Mouse (Mus musculus) G1E (cell line): ENCODE measurements at regions not wholly inside any gene's neighbourhood (a gene's known extent, or its start where the extent isn't known, plus 50 kb on each side); places are given as distances from the start of the nearest gene placed in this dataset.
A peak's percentile ranks its signal among the peaks of the same experiment; 100 is the strongest.

Experiments
- ATAC-seq: 2 replicates; pipeline ENCODE4 v1.8.0; 2016; ENCODE audit warnings: mild to moderate bottlenecking; ENCODE audit not compliant: insufficient number of reproducible peaks, poor library complexity, low FRiP score, severe bottlenecking; ENCODE audit errors: extremely low read depth
- DNase-seq: peaks from one replicate; pipeline ENCODE4 v3.0.0; 2012; ENCODE audit warnings: low spot score
- H3K27me3 ChIP-seq: 2 replicates; pipeline ENCODE4 v1.6.1; 2012; ENCODE audit warnings: mild to moderate bottlenecking, low read length, inconsistent platforms; ENCODE audit not compliant: insufficient read depth
- H3K36me3 ChIP-seq: replicated peaks from 2 replicates; pipeline ENCODE3; 2012; ENCODE audit warnings: mild to moderate bottlenecking, inconsistent platforms
- H3K4me1 ChIP-seq: 2 replicates; pipeline ENCODE4 v1.6.1; 2012; ENCODE audit warnings: low read depth, low read length, inconsistent platforms, mixed read lengths; ENCODE audit not compliant: insufficient read depth
- H3K4me3 ChIP-seq: 2 replicates; pipeline ENCODE4 v1.5.1; 2012; ENCODE audit warnings: low read depth, mild to moderate bottlenecking, inconsistent platforms, low read length, moderate library complexity, mixed read lengths
- H3K9me3 ChIP-seq: replicated peaks from 2 replicates; pipeline ENCODE4 v1.6.1; 2012; ENCODE audit warnings: inconsistent platforms
- CTCF ChIP-seq: IDR thresholded peaks from 2 replicates; pipeline ENCODE4 v1.5.1; 2012; ENCODE audit warnings: low read depth, low read length, inconsistent platforms, mixed read lengths
- GATA1 ChIP-seq: IDR thresholded peaks from 2 replicates; pipeline ENCODE4 v1.6.1; 2012; ENCODE audit warnings: borderline replicate concordance, low read length, inconsistent platforms, mixed read lengths
- GATA2 ChIP-seq: IDR thresholded peaks from 2 replicates; pipeline ENCODE4 v1.6.1; 2012; ENCODE audit warnings: low read depth, low read length, inconsistent platforms, borderline replicate concordance
- POLR2AphosphoS5 ChIP-seq: IDR thresholded peaks from 2 replicates; pipeline ENCODE4 v1.6.1; 2012; ENCODE audit warnings: low read depth, low read length, inconsistent platforms; ENCODE audit not compliant: insufficient replicate concordance
- TAL1 ChIP-seq: conservative IDR thresholded peaks from 2 replicates; pipeline ENCODE4 v1.6.1; 2012; ENCODE audit warnings: low read depth, low read length, inconsistent platforms, mixed read lengths

DNA sequence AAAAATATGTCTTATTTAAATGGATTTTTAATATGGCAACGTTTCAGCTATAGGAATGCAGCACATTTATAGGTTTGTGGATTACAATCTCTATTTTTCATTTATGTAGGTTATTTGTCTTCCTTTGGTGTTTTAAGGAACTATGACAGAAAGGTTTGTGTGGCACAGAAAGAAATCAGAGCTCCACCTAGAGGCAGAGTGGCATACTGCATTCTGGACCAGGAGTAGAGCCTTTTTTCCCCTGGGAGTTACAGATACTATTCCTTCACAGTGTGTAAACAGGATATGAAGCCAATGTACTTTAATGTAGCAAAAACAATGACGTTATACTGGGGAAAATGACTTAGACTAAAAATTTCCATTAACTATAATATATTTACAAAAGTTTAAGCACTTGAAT, 94.9 kb upstream of the St8sia4 start:
- Histone ChIP-seq H3K9me3 (no peaks in the 10 kb centered on the region), H3K4me3 (no peak overlapping the region), H3K4me1 (no peaks in the 10 kb centered on the region), H3K27me3 (no peaks in the 10 kb centered on the region), H3K36me3 (no peaks in the 10 kb centered on the region)
- TF ChIP-seq GATA2 (no peak), CTCF (peak; percentile 58), GATA1 (no peak)
- peak; percentile 11 for DNase-seq
- peak; percentile 69 for ATAC-seq

DNA sequence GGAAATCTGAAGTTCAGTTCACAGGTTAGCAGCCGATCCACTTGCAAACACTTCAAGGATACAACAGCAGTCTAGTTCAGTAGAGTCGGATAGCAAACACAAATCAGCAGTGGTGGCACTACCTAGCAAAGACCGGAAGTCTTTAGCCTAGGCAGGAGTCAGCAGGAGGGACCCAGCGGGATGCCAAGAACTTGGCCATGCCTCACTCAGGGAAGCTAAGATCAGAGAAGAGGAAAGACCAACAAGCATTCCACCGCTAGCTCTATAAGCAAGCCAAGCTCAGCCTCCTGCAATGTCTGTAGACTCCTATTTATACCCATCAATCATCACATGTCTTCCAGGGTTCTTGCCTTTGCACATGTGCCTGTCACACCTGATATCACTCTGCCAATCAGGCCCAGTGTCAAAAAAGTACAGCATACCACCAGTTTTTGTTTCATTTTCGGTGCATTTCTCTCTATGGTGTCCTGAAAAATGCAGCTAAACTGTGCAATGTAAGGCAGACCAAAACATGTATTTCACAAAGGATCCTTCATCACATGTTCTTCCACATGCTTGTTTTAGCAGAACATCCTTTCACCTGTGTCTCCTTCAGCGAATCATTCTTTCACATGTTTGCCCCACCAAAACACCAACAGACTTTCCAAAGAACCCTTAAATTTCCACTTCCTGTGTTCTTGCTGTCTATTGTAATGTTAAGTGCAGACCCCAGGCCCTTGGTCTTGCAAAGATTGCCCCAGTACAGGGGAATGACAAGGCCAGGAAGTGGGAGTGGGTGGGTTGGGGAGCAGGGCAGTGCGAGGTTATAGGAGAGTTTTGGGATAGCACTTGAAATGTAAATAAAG, 86.9 kb upstream of the St8sia4 start:
- H3K36me3 ChIP-seq, result no peaks in the 10 kb centered on the region
- no peak for ATAC-seq

DNA sequence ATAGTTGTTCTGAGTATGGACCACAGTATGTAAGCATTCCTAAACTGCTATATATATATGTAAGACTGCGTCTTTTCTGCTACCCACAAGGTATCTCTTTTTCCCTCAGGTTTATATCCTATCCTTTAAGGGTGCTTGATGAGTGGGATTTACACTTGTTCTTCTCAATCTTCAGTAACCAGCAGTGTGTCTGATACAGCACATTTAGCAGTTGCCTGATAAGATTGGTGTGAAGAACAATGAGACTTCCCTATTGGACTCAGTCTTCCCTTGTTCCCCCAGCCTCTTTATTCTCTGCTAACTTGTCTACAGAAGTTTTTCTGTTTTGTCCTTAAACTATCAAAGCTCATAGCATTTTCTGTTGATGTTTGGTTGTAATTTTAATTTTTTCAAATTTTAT, 86.1 kb upstream of the St8sia4 start:
- TF ChIP-seq CTCF (no peak), POLR2AphosphoS5 (no peak), GATA1 (no peak)
- 0 out of 2 replicates have a peak, but pooled peaks have one; percentile 6 for ATAC-seq

More for the DNA sequence above, 86.9 kb upstream of the St8sia4 start:
- Histone ChIP-seq H3K4me1 (peaks cover 37% of the 10 kb centered on the region), H3K4me3 (no peak overlapping the region), H3K9me3 (no peaks in the 10 kb centered on the region), H3K27me3 (no peaks in the 10 kb centered on the region)
- DNase-seq, result no peak
- no peak for TF ChIP-seq TAL1
- no peak for TF ChIP-seq GATA1
- TF ChIP-seq GATA2, result no peak
- no peak for TF ChIP-seq CTCF
- TF ChIP-seq POLR2AphosphoS5, result no peak

DNA sequence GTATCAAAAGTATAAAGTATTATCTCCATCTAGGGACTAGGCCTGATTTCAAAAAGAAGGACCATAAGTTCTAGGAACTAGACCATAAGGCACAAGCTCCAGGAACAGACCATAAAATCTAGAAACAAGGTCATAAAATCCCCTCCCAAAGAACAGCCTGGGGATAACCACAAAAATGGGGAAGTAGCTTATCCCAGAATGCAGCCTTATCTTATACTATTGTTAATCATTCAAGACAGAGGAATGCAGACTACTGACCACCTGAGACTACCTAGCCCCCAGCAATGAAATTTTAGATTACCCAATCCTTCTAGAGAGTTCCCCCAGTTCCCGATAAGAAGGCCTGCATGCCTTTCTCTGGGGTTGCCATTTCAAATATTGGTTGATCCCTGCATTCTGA, 81.6 kb upstream of the St8sia4 start:
- ATAC-seq (peak; percentile 75), DNase-seq (peak; percentile 22)
- H3K9me3 ChIP-seq, result no peaks in the 10 kb centered on the region
- H3K4me1 ChIP-seq, result peaks cover 69% of the 10 kb centered on the region
- no peaks in the 10 kb centered on the region for H3K27me3 ChIP-seq
- TF ChIP-seq GATA2 (no peak), GATA1 (no peak), CTCF (no peak), TAL1 (peak; percentile 93), POLR2AphosphoS5 (no peak)
- no peaks in the 10 kb centered on the region for H3K36me3 ChIP-seq
- H3K4me3 ChIP-seq, result no peak overlapping the region

More for the DNA sequence above, 86.1 kb upstream of the St8sia4 start:
- DNase-seq, result no peak
- peaks cover 45% of the 10 kb centered on the region for H3K4me1 ChIP-seq
- H3K36me3 ChIP-seq, result no peaks in the 10 kb centered on the region
- H3K9me3 ChIP-seq, result no peaks in the 10 kb centered on the region
- H3K27me3 ChIP-seq, result no peaks in the 10 kb centered on the region
- no peak overlapping the region for H3K4me3 ChIP-seq

DNA sequence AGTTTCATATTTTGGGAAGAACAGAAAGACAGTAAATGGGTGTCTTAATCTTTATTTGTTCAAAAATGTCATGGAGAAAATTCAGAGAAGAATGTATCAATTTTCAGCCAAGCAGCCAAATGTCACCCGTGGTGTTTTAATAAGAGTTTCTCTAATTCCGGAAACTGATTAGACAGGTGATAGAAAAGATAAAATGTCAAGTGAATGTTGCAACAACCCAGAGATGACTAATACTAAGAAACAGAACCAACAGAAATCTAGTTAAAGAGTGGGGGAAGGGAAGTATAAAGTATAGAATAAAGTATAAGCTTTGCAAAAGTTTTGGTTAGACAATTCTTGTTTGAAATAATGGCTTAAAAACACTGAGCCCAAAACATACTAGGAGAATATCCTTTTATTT, 79.9 kb upstream of the St8sia4 start:
- TF ChIP-seq GATA2 (no peak), TAL1 (peak; percentile 69), GATA1 (no peak), CTCF (no peak)
- DNase-seq (peak; percentile 19), ATAC-seq (peak; percentile 73)
- H3K4me1 ChIP-seq, result peaks cover 64% of the 10 kb centered on the region
- no peaks in the 10 kb centered on the region for H3K27me3 ChIP-seq
- no peak overlapping the region for H3K4me3 ChIP-seq
- H3K36me3 ChIP-seq, result no peaks in the 10 kb centered on the region
- no peaks in the 10 kb centered on the region for H3K9me3 ChIP-seq

DNA sequence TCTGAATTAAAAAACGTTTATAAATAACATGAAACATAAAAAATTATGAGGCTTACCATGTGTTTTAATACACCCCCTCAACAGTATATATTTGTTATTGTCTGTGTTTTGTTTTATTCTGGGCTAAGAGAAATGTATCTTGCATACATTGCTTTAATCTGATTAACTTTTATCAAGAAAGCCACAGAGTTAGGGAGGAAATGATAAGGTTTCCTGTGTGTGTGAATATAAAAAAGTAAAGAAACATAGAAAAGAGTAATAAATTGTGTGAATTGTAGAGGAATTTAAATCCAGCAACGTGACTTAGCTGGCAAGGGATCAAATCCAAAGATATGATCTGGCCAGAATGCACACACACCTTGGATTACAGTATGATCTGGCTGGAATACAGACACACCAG, 77.1 kb upstream of the St8sia4 start:
- TF ChIP-seq GATA2 (no peak), POLR2AphosphoS5 (no peak), TAL1 (no peak; the same call in 1 of the 2 replicates), CTCF (no peak), GATA1 (no peak)
- Histone ChIP-seq H3K36me3 (no peaks in the 10 kb centered on the region), H3K9me3 (no peaks in the 10 kb centered on the region), H3K27me3 (no peaks in the 10 kb centered on the region), H3K4me1 (peaks cover 49% of the 10 kb centered on the region), H3K4me3 (no peak overlapping the region)
- DNase-seq (no peak), ATAC-seq (peak; percentile 24)
